Mouse (Mus musculus) C2C12 (cell line): ENCODE results near the gene Mrpl37. TPM values are rescaled to one million over a fixed set of nuclear protein-coding genes. Genes with fewer than 3 reads are reported as not detected.
"Not testable (repeated sequence)": the region's sequence is repeated elsewhere in the genome, so short reads cannot be mapped to it uniquely, and the experiment has no call there.

Source experiments
- H3K27me3 ChIP-seq: one replicate; pipeline ENCODE4 v1.6.1; 2011; ENCODE audit not compliant: control insufficient read depth, insufficient read depth, insufficient read length
- H3K36me3 ChIP-seq: one replicate; pipeline ENCODE4 v1.6.1; 2011; ENCODE audit not compliant: control insufficient read depth, insufficient read depth
- H3K4me3 ChIP-seq: one replicate; pipeline ENCODE4 v1.5.1; 2011; ENCODE audit warnings: mild to moderate bottlenecking, control low read depth; ENCODE audit not compliant: poor library complexity, insufficient read depth, severe bottlenecking
- H3K79me2 ChIP-seq: one replicate; pipeline ENCODE4 v1.6.1; 2011; ENCODE audit not compliant: control insufficient read depth, insufficient read depth
- H3K79me3 ChIP-seq: one replicate; pipeline ENCODE4 v1.6.1; 2011; ENCODE audit warnings: low read depth, control low read depth
- H3ac ChIP-seq: one replicate; pipeline ENCODE3; 2011; ENCODE audit warnings: low read depth; ENCODE audit not compliant: control insufficient read depth, insufficient read length
- CEBPB ChIP-seq: IDR thresholded peaks from one replicate; pipeline ENCODE4 v1.6.1; 2011; ENCODE audit warnings: low read depth, mild to moderate bottlenecking, control low read depth, moderate library complexity
- CTCF ChIP-seq: IDR thresholded peaks from one replicate; pipeline ENCODE4 v1.5.1; 2011; ENCODE audit not compliant: control insufficient read depth, insufficient read depth, insufficient read length
- FOSL1 ChIP-seq: IDR thresholded peaks from one replicate; pipeline ENCODE4 v1.8.0; 2011; ENCODE audit warnings: mild to moderate bottlenecking, low read length; ENCODE audit not compliant: poor library complexity, insufficient read depth, severe bottlenecking
- MAX ChIP-seq: IDR thresholded peaks from one replicate; pipeline ENCODE4 v1.6.1; 2011; ENCODE audit warnings: mild to moderate bottlenecking, control low read depth
- MYOD1 ChIP-seq: IDR thresholded peaks from one replicate; pipeline ENCODE4 v1.6.1; 2011; ENCODE audit warnings: low read depth; ENCODE audit not compliant: control insufficient read depth, insufficient read length
- MYOG ChIP-seq: IDR thresholded peaks from one replicate; pipeline ENCODE4 v1.6.1; 2011; ENCODE audit not compliant: control insufficient read depth, insufficient read length; ENCODE audit errors: extremely low read depth
- USF1 ChIP-seq: IDR thresholded peaks from one replicate; pipeline ENCODE4 v1.6.1; 2011; ENCODE audit warnings: low read depth, mild to moderate bottlenecking, control low read depth, moderate library complexity
- long read RNA-seq, 2 experiments: library from polyadenylated mRNA; unstranded; transcript quantifications; one replicate each; pipeline ENCODE4 v2.0.0; 2019 to 2020
- polyA plus RNA-seq: library from polyadenylated mRNA; unstranded; fragments of >200 nt; fragmentation: generic; extraction: Trizol; gene quantifications from one replicate; pipeline ENCODE4 v1.2.1, GENCODE M21; 2012; ENCODE audit warnings: missing spikeins

Gene Mrpl37
- 75.5 TPM for polyA plus RNA-seq
- long read RNA-seq, experiment 1, transcript Mrpl37-201 (7 exons, 1,498 nt), result major isoform, 42 of 51 reads
- long read RNA-seq, experiment 1, partial matches to known transcripts, result 4 of 51 reads
- long read RNA-seq, experiment 1, other reads (novel, unspliced or antisense), result 3 of 51 reads
- long read RNA-seq, experiment 2, transcript Mrpl37-201 (7 exons, 1,498 nt), result major isoform, 111 of 123 reads
- long read RNA-seq, experiment 2, partial matches to known transcripts, result 1 of 123 reads
- long read RNA-seq, experiment 2, other reads (novel, unspliced or antisense), result 11 of 123 reads

DNA sequence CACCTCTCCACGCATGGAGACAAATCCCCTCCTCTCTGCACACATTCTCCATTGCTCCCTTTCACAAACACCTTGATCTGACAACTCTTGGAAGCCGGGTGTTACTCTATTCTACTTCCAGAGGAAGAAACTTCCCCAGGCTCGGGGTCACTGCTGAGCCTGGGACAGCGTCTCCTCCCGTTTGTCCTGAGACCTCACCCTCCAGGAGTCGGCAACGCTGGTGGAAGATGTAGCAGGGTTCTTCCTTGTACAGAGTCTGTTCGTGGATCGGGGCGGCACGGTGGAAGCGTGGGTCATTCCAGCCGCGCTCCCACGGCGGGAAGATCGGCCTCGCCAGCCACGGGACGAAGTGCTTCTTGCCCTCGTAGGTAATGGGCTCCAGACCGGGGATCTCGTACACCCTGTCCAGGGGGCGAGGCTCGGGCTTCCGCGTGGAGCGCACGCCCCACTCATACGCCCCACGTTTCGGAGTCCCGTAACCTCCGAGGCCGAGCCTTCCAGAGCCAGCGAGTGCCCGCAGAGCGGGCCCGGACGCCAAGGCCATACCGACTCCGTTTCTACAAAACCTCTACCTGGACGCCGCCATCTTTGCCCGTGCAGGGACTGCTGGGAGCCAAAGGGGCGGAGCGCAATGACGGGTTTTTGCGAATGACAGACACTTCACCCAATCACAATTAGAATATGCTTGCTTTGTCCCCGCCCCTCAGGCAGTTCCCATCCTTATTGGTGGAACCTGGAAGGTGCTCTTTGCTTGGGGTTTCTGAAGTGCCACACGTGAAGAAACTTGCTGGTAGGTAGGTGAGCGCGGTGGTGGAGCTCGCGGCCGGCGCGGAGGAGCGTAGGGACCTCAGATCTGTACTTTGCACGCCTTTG is at the start of gene Mrpl37, which contains the start of gene Cyb5rl:
Gene Mrpl37 (minus strand): TSS at position 617 of the 873 bp plus-strand sequence.
Gene Cyb5rl (plus strand): TSS at position 737 of the 873 bp plus-strand sequence.
- peak; percentile 29 for TF ChIP-seq USF1
- TF ChIP-seq CEBPB, result no peak
- H3K79me3 ChIP-seq, result peaks cover 4% of the 10 kb centered on the region
- H3ac ChIP-seq, result peak within 1 kb of the TSS; percentile 91
- H3K4me3 ChIP-seq, result peak within 1 kb of the TSS; percentile 75
- peaks cover 19% of the 10 kb centered on the region for H3K79me2 ChIP-seq
- H3K27me3 ChIP-seq, result no peaks in the 10 kb centered on the region
- peaks cover 27% of the 10 kb centered on the region for H3K36me3 ChIP-seq

DNA sequence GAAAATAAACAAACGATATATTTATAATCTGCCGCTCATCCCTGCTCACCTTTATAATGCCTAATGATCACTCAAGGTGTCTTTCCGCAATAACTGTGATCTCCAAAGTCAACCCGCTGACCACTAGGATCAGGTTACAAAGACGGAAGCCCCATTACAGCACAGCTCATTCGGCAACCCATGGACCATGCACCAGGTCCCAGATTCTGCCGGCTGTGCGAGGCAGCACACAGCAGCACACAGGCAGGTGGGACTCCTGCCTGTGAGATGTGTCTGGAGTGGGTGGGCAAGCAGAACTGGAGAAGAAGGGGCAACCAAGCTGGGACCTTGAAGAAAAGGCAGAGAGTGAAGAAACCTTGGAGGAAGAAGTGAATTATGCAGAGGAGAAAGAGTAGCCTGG is 47.6 kb upstream of the Mrpl37 start:
- no peaks in the 10 kb centered on the region for H3K36me3 ChIP-seq
- H3K27me3 ChIP-seq, result peaks cover 17% of the 10 kb centered on the region
- H3ac ChIP-seq, result no peak overlapping the region
- H3K79me3 ChIP-seq, result no peaks in the 10 kb centered on the region
- TF ChIP-seq FOSL1 (no peak), USF1 (no peak), MYOD1 (no peak), MYOG (no peak), CTCF (no peak), CEBPB (no peak), MAX (no peak)
- H3K4me3 ChIP-seq, result no peak overlapping the region
- no peaks in the 10 kb centered on the region for H3K79me2 ChIP-seq

DNA sequence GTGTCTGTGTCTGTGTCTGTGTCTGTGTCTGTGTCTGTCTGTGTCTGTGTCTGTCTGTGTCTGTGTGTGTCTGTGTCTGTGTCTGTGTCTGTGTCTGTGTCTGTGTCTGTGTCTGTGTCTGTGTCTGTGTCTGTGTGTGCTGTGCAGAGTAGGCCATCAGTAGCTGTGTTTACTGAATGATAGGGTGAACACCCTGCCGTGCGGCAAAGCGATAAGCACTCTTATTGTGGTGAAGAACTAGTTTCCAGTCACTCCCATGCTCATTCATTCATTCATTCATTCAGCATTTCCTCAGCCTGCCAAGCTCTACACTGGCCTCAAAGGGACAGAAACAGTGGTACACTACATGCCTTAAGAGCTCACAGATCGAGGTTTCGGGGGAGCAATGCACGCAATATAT is 42.5 kb upstream of the Mrpl37 start:
- H3K4me3 ChIP-seq, H3K79me3 ChIP-seq, H3K79me2 ChIP-seq, H3K36me3 ChIP-seq, H3K27me3 ChIP-seq, H3ac ChIP-seq: not testable (repeated sequence)

DNA sequence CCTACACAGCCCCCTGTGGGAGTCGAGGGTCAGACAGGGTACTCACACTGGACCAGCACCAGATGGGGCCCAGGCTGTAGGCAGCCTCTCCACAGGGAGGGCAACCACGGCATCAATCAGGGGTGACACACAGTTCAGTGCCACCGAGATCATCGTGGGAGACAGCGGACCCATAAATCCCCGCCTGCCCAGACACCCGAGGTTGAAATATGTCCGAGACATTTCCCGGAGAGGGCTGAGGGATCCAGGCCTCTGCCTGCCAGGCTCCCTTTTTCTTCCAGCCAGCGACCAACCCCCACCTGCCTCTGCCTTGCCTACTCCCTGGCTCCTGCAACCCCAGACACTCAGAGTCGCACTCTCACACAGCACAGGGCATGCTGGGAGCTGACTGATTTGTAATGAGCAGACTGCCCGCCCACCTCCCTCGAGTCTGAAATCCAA is 41.6 kb upstream of the Mrpl37 start:
- H3ac ChIP-seq, result no peak overlapping the region
- no peaks in the 10 kb centered on the region for H3K79me3 ChIP-seq
- H3K27me3 ChIP-seq, result peaks cover 3% of the 10 kb centered on the region
- no peak overlapping the region for H3K4me3 ChIP-seq
- no peaks in the 10 kb centered on the region for H3K36me3 ChIP-seq
- TF ChIP-seq MAX, result no peak
- no peak for TF ChIP-seq CTCF
- no peak for TF ChIP-seq MYOD1
- no peak for TF ChIP-seq FOSL1
- no peak for TF ChIP-seq MYOG
- no peak for TF ChIP-seq USF1
- TF ChIP-seq CEBPB, result no peak
- no peaks in the 10 kb centered on the region for H3K79me2 ChIP-seq

DNA sequence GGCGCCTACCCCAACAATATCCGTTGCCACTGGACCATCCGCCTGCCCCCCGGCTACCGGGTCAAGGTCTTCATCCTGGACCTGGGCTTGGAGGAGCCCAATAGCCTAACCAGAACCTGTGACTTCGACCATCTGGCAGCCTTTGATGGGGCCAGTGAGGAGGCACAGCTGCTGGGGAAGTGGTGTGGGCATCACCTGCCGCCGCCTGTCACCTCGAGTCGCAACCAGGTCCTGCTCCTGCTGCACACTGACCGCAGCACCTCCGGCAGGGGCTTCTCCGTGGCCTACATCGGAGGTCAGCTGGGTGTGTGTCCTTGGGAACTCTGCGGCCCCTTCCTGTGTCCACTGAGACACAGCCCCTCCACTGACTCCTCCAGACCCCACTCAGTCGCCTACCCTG is 40.1 kb upstream of the Mrpl37 start:
- Histone ChIP-seq H3K79me3 (no peaks in the 10 kb centered on the region), H3K4me3 (no peak overlapping the region), H3K36me3 (no peaks in the 10 kb centered on the region), H3ac (no peak overlapping the region), H3K79me2 (no peaks in the 10 kb centered on the region), H3K27me3 (peaks cover 7% of the 10 kb centered on the region)
- TF ChIP-seq CTCF (no peak), MYOD1 (peak; percentile 87)

DNA sequence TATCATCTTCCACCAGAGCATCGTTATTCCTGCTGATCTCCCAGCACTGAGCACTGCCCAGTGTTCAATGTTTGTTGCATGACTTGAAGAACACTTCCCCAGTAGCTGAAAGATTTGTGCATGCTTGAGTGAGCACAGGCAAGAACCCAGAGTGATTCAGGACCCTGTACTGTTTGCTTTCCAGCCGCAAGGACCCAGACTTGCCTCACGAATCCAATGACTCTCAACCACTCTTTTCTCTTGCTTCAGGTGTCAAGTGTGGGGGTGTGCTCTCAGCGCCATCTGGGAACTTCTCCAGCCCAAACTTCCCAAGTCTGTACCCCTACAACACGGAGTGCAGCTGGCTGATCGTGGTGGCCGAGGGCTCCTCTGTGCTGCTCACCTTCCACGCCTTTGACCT is 35.6 kb upstream of the Mrpl37 start:
- TF ChIP-seq MYOD1 (no peak), CTCF (no peak), FOSL1 (no peak), MYOG (no peak), USF1 (no peak), CEBPB (no peak), MAX (no peak)
- no peaks in the 10 kb centered on the region for H3K79me2 ChIP-seq
- H3K4me3 ChIP-seq, result no peak overlapping the region
- H3K36me3 ChIP-seq, result no peaks in the 10 kb centered on the region
- no peaks in the 10 kb centered on the region for H3K79me3 ChIP-seq
- H3K27me3 ChIP-seq, result peaks cover 7% of the 10 kb centered on the region
- no peak overlapping the region for H3ac ChIP-seq
